Mouse (Mus musculus) v-Abl transformed pro-B cells (cell line): ENCODE results near the gene Sept9.

ENCODE experiments used
- in situ Hi-C, 2 experiments: fragments of 400-800 bp; cut with MboI; formaldehyde crosslinking; loops; one replicate each; pipeline ENCODE4 v1.15.1; 2025; ENCODE audit not compliant: unreplicated experiment in 2 of 2

The Sept9 gene

DNA sequence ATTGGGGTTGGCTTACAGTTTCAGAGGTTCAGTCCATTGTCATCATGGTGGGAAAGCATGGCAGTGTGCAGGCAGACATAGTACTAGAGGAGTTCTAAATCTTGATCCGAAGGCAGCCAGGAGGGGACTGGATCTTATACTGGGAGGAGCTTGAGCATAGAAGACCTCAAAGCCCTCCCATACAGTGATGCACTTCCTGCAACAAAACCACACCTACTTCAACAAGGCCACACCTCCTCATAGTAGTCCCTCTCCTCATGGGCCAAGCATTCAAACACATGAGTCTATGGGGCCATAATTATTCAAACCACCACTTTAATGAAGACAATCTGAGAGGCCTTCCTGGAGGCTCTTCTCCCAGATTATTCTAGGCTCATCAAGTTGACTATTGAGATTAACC is 57.8 kb downstream of the Sept9 start:
- in situ Hi-C loops: no loop called here

DNA sequence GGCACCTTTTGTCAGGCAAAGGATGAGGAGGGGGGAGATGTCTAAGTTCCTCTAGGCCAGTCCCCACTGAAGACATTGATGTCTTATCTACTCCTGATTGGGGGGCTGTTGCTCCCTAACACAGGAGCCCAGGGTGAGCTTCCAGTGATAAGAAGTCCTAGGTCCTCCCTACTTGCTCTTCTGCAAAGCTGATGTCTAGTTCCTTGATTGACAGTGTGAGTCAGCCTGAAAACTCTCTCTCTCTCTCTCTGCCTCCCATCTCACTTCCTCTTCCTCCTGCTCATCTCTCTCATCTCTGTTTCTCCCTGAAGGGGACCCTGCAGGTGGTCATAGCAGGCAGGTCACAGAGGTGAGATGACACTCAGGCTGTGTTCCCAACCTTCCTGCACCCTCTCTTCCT is 58.4 kb downstream of the Sept9 start:
- in situ Hi-C loops: no loop called here

DNA sequence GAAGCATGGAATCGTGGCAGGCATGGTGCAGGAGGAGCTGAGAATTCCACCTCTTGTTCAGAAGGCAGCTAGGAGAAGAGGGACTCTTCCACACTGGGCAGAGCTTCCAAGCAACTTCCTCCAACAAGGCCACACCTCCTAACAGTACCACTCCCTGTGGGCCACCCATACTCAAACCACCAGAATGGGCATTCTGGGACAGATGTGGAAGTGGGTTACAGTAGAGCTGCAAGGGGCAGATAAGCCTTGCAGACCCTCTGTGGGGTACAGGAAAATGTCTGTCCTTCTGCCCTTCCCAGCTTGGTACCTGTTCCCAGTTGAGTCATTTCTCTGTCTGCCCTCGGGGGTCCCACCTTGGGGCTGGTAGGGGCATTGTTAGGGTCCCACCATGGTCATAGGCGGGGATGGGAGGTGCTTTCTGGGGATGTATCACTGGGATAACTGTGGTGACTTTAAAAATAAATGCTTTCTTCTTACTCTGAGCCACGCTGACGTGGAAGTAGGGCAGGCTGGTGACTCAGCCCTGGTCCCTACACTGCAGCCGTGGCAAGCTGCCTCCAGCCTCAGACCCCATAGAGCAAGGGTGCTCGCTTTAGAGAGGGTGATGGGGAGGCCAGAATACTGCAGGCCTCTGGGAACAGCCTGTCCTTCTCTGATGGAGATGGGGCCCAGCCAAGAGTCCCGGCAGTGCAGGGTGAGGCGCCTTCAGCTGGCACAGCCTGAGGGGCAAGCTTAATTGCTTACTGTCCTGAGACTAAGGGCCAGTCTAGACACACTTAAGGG is 59.9 kb downstream of the Sept9 start:
- in situ Hi-C loops: no loop called here

DNA sequence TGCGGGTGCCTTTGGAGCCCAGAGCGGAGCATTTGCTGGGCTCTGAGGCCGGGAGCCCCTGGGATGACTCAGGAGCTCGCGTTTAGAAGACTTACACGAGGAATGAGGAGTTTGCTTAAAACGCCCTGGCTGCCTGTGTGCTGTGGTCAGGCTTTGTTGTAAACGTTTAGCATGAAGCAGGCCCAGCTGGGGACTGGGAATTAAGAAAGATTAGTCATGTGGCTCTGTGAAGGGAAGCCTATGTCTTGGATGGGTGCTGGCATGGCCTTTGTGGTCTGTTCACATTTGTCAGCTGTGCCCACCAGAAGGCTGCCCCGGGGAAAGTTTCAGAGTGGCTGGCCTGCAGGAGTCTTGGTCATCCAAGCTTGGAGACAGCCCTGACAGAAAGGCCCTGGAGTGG is 61.2 kb downstream of the Sept9 start:
- in situ Hi-C loops: no loop called here

DNA sequence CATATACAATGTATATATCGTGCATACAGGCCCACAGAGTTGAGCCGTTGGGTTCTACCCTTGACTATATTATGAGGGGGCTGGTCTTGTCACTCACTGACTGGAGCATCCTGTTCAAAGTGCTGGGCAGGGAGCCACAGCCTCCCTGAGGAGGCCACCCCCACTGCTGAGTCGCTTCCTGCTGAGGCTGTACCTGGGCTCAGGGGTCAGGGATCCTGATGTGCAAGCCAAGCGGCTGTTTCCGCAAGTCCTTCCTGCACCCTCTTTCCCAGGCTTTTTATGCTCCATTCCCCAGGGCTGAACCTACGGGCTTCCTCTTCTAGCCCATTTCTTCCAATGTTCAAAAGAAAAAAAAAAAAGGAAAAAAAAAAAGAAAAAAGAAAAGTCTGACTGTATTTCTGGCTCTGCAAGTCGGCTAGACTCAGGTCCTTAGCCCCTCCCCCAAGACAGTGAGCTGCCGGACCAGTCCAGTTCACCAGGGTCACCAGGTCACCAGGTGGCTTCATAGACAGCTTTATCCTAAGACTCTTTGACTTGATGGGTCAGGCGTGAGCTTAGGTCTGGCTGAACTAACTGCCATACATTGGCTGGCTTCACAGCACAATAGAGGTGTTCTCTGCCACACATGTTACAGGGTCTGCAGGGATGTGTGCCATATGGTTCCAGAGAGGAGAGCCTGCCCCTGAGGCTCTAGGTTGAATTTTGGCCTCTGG is 63.8 kb downstream of the Sept9 start:
- in situ Hi-C loops: no loop called here

DNA sequence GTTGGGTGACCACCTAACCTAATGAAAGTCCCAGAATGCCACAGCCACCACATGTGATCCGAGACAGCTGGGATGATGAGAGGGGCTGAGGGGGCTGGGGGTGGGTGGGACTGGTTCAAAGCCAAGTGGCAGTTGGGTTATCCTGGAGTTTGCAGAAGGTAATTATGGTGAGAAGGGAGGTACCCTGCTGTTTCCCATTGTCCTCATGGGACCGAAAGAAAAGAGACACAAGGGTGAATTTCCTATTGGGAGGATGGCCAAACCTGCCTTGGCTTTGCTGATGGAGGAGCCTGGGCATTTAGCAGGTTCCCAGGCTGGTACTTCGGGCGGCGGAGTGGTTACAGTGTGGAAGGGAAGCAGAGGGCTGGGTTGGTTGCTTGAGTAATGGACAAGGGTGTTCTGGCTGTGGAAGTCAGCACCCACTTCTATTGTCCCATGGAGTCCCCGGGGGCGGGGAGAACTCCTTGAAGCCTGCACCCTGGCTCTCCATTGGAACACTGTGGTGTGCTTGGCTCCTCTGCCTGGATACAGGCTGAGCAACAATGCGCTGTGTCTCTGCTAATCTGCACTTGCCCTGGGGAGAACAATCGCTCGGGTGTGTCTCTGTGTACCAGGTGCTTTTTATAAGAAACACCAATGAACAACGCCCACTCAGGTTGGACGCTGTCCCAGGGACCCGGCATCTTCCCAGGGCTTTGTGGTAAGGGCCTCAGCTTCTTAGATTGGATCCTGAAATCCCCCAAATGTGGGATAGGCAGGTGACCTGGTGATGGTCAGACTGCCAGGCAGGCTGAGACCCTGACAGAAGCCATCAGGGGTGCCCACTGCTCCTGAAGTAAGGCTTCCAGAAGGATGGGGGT is 64.9 kb downstream of the Sept9 start:
- in situ Hi-C loops: loop anchor here in 1 of 2 experiments (5.0 kb wide), 1 partner anchor 48 kb away; no protein-coding TSS in a partner anchor

DNA sequence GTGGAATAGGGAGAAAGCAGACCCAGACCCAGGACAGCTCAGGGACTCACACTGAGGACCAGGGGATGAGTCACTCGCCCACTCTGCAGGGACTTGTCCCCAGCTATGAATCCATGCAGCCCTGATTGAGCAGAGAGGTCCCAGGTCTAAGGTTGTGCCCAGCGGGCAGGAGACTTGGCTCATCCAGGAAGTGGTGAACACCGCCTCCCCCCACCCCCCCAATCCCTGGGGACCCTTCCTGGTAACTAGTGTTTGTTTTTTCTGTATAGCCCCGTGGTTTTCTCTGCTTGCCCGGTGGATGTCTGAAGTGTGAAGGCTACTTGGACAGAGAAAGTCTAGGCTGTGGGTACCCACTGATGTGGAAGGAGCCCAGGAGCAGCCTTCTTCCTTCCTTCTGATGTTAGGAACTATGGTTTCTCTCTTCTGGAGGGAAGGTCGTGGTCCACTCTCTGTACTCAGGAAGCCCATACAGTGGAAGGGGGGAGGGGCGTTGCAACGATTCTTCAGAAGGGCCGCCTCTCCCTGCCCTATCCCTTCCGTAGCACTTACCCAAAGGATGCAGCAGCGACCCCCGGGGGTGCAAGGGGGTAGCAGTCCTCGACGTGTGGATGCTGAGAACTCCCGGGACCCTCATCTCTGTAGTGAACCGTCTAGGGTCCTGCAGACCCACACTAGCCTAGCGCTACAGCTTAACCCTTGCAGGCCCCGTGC is 66.0 kb downstream of the Sept9 start:
- in situ Hi-C loops: loop anchor here in 1 of 2 experiments (5.0 kb wide), 1 partner anchor 47 kb away; no protein-coding TSS in a partner anchor

DNA sequence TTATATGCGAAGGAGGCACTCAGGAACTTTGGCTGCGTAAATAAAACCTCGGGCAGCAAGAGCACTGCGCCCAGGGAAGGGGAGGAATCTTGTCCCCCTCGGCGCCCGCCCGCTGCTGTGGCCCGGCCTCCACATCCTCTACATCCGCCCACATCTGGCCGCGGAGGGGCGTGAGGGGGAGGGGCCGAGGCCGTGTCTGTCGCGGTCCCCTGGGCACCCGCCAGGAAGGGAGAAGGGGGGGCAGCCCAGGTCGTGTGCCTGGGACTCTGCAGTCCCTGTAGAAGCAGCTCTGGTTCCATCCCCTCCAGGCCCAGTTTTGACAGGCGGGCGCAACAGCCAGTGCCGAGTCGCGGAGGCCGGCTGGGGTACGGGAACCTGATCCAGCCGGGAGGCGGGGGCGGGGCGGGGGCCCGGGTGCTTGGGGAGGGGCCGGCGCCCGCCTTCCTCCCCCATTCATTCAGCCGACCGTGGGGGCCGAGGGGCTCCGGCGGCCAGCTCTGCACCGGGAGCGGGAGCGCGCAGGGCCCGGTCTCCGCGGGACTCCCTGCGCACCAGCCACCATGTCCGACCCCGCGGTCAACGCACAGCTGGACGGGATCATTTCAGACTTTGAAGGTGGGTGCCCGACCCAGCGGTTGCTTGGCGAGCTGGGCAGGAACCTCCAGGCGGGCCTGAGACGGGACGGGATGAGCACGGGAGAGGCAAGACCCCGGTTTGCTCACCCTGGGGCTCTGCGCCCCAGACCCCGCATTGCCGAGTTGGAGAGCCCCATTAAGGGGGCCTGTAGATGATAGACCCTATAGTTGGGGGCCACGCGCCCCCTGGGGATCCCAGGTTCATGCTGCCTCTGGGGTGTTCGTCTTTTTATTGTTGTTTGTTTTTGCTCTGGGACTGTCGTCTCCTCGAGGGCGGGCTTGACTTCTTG is 66.8 kb downstream of the Sept9 start:
- in situ Hi-C loops: loop anchor here in 1 of 2 experiments (5.0 kb wide), 1 partner anchor 46 kb away; no protein-coding TSS in a partner anchor

DNA sequence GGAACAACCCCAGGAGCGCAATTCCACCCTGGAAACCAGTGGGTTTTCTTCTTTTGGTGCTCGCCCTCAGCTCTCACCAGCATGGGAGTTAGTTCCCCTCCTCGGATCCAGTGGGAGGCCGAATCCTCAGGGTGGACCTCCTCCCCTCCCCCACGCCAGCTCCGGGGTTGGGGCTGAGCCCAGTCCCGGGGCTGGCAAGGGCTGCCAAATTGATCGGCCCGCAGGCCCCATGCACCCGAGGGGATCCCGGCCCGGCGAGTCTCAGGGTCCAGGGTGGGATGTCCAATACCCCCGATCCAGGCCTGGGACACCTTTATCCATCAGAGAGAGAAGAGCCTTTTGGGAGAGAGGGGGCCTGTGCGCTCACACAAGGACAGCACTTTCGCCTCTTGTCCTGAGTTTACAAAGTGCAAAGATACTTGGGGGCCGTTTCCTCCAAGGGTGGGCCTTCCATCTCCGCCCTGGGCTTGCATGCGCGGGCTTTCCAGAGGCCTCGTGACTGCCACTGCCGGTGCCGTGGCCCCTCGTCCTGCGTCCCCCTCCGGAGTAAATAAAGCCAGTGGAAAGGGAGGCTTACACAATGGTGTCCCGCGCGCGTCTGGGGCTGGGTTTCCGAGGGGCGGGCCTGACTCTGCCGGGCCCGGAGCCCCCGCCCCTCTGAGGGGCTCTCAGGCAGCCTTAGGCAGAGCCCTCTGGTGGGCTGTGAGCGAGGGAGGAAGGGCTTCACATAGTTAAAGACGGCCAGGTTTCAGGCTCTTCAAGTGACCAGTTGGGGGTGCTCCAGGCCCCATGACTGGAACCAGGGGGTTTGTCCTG is 67.7 kb downstream of the Sept9 start:
- in situ Hi-C loops: loop anchor here in 1 of 2 experiments (5.0 kb wide), 1 partner anchor 45 kb away; no protein-coding TSS in a partner anchor

DNA sequence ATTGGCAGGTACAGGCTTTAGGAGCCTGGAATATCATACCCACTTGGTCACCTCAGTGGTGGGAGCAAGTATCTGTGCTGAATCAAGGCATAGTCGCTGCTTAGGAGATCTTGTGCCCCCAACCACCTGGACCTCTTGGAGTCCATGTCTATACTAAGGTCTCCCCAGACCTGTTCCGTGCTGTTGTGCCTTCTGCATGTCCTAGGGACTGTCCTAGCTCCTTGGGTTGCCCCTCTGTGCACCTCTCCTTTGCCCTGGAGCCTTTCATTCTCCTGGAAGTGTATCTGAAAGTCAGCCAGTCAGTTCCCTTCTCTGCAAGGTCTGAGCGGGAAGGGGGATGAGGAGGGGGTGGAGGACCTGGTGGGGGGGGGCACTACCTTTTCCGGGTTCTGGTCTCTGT is 68.4 kb downstream of the Sept9 start:
- in situ Hi-C loops: loop anchor here in 1 of 2 experiments (5.0 kb wide), 1 partner anchor 44 kb away; no protein-coding TSS in a partner anchor

DNA sequence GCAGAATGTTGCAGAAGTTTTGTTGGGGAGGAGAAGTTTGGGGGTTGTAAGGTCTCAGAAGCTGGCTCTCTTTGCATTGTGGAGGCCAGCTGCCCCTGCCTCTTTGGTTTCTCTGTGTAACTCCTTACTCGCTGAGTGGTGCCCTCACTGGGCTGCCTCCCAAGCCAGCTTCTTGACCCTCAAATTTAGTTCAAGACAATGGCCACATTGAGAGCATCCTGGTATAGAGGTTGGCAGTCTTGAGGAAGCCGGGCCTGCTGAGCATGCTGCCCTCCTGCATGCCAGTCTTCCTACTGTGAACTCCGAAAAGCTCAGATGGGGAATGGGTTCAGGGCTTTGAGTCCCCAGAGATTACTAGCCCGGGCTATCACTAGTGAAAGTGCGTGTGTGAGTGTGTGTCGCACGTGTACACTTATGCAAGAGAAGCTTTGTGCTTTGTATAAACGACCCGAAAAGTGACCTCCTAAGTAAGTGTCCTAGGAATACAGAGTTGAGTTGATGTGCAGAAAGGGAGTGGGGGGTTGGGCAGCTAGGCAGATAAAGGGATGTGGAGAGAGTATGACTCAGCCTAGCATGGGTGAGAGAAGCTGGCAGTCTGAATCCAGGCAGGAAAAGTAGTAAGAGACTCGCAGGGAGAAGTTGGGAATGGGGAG is 69.0 kb downstream of the Sept9 start:
- in situ Hi-C loops: loop anchor here in 1 of 2 experiments (5.0 kb wide), 1 partner anchor 44 kb away; no protein-coding TSS in a partner anchor

DNA sequence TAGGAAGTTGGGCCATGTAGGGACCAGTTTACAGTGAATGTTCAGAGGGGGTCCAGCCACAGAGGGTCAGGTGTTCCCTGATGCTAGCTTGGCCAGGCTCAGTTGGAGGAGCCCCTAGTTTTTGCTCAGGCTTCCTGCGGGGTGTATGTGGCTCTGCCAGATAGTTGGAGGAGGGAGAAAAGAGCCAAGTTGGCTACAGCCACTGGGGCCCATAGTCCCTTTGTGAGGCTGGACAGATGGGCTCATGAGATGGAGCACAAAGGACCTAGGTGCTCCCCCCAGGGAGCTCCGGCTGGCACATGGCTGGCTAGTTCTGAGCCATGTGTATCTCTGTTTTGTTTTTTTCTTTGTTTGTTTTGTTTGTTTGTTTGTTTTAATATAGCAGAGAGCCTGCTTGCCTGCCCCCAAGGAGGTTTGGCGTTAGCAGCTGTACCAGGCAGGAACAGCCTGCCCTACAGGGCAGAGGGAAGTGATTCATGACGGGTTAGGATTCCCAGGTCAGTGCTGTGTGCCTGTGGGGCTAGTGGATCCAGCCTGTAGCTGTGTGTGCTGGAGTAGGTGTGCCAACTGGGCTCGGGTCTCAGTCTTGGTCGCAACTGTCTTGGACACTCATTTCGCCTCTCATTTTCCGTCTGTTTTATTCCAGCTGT is 69.7 kb downstream of the Sept9 start:
- in situ Hi-C loops: loop anchor here in 1 of 2 experiments (5.0 kb wide), 1 partner anchor 43 kb away; no protein-coding TSS in a partner anchor

DNA sequence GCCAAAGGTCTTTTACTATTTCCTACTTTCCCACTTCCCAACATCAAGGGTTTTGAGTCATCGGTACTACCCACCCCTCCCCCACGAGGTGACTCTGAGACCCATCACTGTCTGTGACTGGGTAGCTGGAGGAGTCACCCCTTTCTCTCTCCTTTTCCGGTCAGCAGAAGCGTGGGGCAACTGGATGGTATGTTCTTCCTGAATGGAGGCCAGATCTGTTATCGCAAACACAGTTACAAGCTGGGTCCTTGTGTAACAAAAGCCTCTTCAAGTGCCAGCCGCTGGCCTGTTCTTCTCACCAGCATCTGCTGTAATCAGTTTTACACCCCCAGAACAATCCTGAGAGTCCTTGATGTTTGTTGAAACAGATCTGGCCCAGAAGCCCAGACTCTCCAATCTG is 70.5 kb downstream of the Sept9 start:
- in situ Hi-C loops: loop anchor here in 1 of 2 experiments (5.0 kb wide), 1 partner anchor 42 kb away; no protein-coding TSS in a partner anchor

DNA sequence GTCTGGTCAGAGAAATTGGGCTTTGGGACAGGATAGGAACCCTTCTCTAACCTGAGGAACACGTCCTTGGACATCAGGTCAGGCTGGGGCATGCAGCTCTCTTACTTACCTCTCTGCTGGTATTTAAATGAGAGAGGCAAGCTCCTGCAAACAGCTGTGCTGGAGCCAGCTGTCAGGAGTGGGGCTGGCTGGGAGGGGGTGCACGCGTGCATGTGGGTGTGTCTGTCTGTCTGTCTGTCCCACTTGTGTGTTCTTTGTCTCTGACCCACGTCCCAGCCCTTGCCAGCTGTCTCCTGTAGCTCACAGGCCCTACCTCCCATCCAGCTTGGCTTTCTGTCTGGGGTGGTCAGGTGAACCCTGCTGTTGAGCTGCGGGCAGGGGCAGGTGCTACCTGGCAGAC is 75.5 kb downstream of the Sept9 start:
- in situ Hi-C loops: no loop called here

DNA sequence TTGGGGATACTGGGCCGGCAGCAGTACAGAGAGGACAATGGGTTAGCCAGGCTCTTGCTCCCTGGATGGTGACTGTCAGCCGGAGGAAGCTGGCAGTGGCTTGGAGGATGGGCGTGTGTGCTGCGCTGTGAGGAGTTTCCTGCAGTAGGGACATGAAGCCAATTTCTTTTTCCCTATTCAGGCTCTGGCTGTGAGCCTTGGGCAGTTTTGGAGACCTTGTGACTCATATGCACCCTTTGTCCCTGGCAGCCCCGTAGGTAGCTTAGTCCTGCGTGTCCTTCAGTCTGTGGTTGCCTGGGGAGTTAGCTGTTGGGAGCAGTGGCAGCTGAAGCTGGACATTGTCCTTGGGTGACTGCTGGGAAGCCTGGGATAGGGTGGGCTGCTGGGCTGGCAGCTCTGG is 76.5 kb downstream of the Sept9 start:
- in situ Hi-C loops: no loop called here

DNA sequence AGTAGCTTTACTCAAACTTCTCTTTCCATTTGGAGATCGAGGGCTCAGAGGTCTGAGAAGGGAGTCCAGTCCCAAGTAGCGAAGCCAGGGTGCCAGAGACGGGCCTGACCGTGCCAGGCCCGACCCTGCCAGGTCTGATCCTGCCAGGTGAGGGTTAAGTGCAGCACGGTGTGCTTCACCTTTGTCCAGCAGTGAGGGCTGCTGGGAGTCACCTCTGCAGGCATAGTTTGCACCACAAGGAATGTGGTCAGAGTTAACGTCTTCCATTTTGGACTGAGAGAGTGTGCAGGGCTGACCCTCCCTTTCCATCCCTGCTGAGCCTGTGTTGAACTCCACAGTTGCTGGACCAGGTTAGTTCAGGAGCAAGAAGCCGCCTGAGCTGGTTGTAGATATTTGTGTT is 77.5 kb downstream of the Sept9 start:
- in situ Hi-C loops: no loop called here

DNA sequence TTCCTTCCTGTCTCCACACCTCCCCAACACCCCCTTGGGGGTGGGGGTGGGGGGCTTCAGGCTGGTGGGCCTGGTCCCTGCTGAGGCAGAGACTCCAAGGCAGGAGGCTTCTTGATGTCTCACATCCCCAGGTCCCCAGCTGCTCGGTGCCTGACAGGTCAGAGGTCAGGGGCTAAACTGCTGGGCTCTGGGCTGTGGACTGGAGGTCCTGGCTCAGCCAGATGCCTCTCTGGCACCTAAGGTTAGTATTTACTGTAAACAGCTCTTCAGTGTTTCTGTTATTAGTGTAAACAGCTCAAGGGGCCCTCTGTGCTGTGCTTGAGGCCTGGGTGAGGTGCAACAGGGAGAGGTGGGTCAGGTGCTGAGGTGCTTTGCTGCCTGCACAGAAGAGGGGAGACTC is 78.7 kb downstream of the Sept9 start:
- in situ Hi-C loops: no loop called here
